Mouse (Mus musculus) right cerebral cortex, postnatal 4 days (tissue): ENCODE results near the gene Lsg1.

Experiments used
- DNase-seq: peaks from one replicate; pipeline ENCODE4 v3.0.0-alpha.2; 2022

Lsg1 gene

DNA sequence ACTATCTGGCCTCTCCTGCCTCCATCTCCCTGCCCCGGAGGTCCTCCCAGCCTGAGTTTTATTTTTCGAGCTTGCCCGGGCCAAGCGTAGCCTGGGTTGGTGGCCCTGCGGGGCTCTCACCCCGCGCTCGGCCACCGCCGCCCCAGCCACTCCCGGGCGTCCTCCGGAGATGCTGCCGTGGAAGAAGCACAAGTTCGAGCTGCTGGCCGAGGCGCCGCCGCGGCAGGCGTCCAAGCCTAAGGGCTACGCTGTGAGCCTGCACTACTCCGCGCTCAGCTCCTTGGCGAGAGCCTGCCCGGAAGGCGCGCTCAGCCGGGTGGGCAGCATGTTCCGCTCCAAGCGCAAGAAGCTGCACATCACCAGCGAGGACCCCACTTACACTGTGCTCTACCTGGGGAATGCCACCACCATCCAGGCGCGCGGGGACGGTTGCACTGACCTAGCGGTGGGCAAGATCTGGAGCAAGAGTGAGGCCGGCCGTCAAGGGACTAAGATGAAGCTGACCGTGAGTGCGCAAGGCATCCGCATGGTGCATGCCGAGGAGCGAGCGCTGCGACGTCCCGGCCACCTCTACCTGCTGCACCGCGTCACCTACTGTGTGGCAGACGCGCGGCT is 13.1 kb upstream of the Lsg1 start:
- DNase-seq = peak; percentile 52

DNA sequence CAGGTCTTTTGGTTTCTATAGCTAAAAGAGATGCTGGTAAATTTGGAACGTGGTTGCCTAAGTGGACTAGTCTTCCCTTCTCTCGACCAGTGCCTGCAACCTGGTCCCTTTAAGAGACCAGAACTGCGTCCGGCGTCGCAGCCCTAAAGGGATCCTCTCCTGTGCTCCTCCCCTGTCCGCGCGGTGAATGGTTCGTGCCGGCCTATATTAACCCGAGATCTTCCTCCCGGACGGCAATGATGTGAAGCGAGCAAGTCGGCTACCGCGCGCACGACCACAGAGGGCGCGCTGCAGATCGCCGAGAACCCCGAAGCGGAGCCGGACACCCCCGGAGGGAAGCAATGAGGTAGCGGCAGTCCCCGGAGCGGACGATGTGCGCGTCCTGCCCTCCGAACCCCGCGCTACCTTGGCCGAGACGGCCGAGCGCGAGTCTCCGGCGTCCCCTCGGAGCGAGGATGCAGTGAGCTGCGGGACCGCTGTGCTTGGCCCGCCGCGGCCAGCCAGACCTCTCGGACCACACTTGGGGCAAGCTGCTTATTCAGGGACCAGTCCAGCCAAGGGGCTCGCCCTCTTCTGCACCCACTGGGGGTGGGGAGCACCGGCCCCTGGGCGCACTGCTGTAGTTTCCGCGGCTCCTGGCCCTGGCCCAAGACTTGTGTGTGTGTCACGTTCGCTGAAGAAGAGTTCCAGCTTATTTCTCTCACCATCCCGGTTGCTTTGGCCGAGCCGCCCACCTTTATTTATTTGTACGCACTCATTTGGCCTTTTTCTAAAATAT is 12.3 kb upstream of the Lsg1 start, which contains the start of gene Fam43a:
Gene Fam43a, plus strand, starts transcription at position 233 of the 778 bp plus-strand sequence.
- peak; percentile 61 for DNase-seq

DNA sequence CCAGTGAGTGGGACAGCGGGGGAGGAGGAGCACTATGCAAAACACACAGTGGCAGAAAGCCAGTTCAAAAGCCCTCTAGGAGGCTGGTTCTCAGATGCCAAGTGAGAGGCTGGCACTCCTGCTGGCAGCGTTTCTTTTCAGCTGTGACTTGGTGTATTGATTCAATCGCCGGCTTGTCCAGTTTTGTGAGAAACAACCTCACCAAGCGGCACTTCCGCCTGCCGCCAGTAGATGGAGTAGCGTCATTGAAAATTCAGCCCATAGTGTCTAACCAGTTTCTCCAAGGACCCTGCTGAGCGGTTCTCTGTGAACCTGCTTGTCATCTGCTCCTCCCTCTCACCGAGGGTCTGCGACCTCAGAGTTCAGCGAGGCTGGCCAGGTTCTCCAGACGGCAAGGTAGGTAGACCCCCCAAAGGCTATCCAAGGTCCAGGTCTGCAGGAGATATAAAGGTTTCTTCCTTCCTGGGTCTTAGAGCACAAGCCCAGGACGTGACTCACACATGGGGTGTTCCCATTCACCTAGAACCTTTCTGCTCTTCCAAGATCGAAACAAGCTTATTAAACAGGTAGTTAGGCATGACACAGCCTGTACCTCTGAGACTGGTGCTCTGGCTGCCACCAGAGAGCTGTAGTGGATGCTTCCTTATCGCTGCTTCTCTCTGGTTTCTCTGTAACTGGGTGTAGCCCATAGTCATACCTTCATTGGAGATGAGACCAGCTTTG is 9.7 kb upstream of the Lsg1 start:
- peak; percentile 92 for DNase-seq

DNA sequence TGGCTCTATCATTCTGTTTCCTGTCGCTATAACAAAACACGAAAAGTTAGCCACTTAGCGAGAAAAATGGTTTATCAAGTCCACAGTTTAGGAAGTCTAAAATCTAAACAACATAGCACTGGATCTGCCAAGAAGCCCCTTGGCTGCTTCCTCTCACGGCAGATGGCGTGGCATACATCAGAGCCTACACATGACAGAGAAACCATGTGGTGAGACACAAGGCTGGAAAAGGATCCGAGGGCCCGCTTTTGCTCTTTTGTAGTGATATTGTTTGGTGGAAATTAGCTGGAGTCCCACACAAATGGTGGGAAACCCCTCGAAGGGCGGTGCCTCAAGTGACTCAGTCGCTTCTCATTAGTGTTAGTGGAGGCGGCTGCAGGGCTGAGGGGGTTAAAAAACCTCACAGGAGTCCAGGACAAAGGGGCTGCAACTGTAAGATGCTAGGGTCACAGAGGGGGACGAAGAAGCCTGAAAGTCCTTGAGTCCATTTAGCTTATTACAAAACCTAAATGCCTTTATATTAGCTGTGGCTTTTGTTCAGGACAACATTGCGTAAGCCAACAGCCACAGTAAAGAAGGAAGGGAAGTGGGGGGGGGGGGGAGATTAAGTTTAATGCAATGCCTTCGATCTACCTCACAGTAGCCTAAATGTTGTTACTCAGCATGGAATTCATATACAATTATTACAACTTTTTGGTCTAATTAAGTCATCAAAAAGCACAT is 8.6 kb upstream of the Lsg1 start:
- peak; percentile 56 for DNase-seq

DNA sequence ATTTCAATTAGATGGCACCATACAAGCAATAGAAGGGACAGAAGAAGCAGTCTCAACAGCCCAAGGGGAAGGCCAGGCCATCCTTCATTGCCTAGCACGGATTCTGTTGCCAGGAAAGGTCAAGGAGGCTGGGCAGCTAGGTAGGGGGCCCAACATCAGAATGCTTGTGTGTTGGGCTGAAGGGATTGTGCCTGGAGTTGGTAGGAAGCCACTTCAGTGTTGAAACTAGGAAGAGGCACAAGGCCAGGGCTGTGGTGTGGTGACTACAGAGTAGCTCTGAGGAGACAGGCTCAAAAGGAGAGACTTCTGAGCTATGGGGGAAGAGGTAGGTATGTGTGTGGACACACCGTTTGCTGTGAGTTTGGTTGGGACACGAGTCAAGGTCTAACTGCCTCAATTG is 8.0 kb upstream of the Lsg1 start:
- no peak for DNase-seq

- no peak for DNase-seq
These were observed 4.6 kb upstream of the Lsg1 start for GRCm38 (mm10) chr16:30591990-30592389.

GRCm38 (mm10) chr16:30590264-30591209 is 3.1 kb upstream of the Lsg1 start:
- no peak for DNase-seq

GRCm38 (mm10) chr16:30586935-30587493 is 378 bp downstream of the Lsg1 start:
- DNase-seq = no peak

DNA sequence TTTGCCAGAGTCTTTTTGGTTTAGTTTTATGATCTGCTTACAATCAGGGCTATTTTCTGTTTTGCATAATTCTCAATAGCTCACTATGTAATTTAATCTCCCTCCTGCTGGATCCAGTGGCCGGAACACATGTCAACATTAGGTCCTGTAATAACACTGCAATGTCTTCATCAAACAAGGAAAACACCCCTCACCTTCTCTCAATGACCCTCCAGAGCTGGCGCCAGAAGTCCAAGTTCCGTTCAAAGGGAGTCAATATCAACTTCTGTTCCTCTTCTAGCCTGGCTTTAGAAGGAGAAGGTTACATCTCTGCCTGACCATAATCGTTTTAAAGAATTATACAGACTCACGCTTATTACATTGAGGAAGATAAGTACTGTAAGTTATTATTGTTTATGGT is 6.6 kb downstream of the Lsg1 start:
- no peak for DNase-seq

- DNase-seq = no peak
These were observed 11.0 kb downstream of the Lsg1 start for GRCm38 (mm10) chr16:30576392-30576791.

DNA sequence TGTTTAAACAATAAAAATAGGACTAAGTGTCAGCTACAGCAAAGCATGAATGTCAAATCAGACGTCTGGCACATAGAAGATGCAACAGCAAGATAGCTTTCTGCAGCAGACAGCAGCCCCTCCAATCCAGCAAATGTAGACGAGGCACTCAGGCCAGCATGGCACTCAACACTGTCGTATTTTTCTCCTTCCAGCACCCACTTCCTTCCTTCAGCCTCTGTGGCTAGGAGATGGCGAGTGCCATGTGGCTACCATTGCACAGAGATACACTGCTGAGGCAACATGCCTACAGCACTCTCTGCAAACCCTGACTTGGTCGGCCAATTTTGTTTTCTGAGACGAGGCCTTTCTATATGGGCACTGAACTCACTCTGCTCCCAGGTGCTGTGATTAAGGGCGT is 11.6 kb downstream of the Lsg1 start:
- DNase-seq = no peak

DNA sequence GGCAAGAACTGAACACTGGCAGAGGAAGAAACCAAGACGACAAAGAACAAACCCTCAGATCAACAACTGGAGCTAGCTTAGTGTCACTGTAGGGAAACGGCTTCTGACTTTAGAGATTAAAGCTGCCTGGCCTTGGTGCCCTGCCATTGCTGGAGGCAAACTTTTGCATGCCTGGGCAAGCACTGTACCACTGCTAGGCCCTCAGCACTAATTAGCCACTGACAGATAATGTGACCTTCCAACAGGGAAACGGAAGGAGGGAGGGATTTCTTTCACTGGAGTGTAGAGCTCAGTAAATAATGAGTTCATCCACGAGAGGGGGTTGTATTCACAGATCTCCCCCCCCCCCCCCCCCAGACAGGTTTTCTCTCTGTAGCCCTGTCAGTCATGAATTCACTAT is 15.2 kb downstream of the Lsg1 start:
- no peak for DNase-seq

DNA sequence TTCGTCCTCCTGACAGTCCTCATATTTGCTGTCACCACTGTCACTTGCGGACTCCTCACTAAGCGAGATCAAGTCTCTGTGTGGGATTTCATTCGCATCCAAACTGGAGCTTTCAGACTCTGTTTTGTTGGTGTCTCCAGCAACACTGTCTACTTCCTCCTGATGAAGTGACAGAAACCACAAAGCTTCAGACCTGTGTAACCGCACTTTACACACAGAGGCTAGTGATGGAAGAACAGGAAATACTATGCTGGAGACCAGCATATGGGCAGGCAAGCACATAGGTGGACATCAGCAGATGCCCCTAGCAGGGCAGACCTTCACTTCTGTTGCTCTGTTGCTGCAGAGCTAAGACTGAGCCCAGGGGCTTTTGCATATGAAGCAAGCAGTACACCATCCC is 16.0 kb downstream of the Lsg1 start:
- DNase-seq = no peak

GRCm38 (mm10) chr16:30570173-30570572 is 17.2 kb downstream of the Lsg1 start:
- DNase-seq = no peak

DNA sequence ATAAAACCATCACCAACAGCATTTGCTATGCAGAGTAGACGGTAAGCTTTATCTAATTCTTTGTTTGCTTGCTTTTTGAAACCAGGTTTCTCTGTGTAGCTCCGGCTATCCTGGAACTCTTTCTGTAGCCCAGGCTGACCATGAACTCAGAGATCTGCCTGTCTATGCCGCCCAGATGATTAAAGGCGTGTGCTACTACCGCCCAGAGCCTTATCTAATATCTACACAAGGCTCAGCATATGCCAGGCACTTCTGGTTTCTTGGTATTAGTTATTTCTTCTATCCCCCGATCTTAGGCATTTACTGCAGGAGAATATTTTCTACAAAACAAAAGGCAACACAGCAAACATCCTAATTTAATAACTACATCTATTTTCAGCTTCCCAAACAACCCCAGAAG is 21.8 kb downstream of the Lsg1 start:
- DNase-seq = no peak

- DNase-seq = no peak
These were observed 26.8 kb downstream of the Lsg1 start for GRCm38 (mm10) chr16:30560601-30561000.

GRCm38 (mm10) chr16:30559312-30559992 is 27.9 kb downstream of the Lsg1 start:
- DNase-seq = no peak

DNA sequence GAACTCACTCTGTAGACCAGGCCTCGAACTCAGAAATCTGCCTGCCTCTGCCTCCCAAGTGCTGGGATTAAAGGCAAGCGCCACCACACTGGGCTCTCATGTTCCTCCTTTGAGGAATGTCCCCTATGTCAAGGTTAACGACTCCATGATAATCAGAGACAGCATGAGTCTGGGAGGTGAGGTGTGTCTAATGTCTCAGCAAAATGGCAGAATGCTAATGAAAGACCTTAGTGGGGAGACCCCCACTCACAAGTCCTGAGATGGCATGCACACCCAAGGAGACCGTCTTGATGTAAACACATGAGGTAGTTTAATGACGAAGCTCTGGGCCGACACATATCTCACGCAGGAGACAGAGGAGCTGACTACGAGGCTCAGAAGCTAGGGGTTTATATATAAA is 33.3 kb downstream of the Lsg1 start:
- no peak for DNase-seq

- peak; percentile 81 for DNase-seq
These were observed 34.6 kb downstream of the Lsg1 start for GRCm38 (mm10) chr16:30552621-30553338.

DNA sequence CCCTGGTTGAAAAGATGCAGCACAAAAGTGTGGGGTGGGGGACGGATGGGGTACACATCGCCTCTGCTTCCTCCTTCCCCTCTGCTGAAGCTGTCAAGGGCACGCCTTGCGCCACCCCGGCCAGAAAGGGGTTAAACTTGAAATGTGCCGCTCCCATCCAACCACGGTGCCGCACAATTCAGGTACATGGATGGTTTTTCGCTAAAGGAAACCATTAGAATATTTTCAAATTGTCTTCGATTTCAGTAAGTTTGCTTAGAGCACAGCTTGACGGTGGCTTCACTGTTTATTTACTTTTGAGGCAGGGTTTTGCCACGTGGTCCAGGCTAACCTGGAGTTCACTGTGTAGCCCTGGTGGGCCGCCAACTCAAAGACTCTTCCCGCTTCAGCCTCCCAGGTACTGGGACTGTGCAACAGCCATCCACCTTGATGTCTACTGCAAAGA is 36.6 kb downstream of the Lsg1 start, which contains the start of gene Tmem44:
Gene Tmem44, minus strand, starts transcription at position 95 of the 445 bp plus-strand sequence.
- no peak for DNase-seq
